ENCODE assay signal across 25 mouse cellular contexts in genomic region chr19:27224356-27224755, GRCm38 (mm10). TPM values are rescaled to one million over a fixed set of nuclear protein-coding genes. Genes with fewer than 3 reads are reported as not detected.
A peak's percentile ranks its signal among the peaks of the same experiment; 100 is the strongest.
DNase-seq lines count a peak whose midpoint lies in the region; ATAC-seq and TF ChIP-seq lines count a peak whose summit lies in the region.
"Had no signal": no experiment of that assay in that cellular context is flagged by ENCODE, and none has a peak within 500 bp of the region (broad histone marks: within the 10 kb centered on the region; RNA-seq: fewer than 3 reads in every experiment).

No protein-coding gene starts in this region.

- 49% methylated on average over 1 of the region's 1 CpGs for WGBS in heart, embryonic 11.5 days (ENCODE audit: insufficient replicate concordance)
- 30% methylated on average over 1 of the region's 1 CpGs for WGBS in heart, postnatal 0 days
- WGBS in hindbrain, embryonic 10.5 days: 67% methylated on average over 1 of the region's 1 CpGs

- H3K9ac ChIP-seq in heart, embryonic 11.5 days (ENCODE audit: low read depth, low read length): no peak overlapping the region
- H3K9ac ChIP-seq in heart, postnatal 0 days (replicated peaks; ENCODE audit: low read depth, low read length): 0 out of 2 replicates have a peak overlapping the region, but pooled peaks have one; percentile 29
- H3K9ac ChIP-seq: embryonic facial prominence, embryonic 12.5 days; forebrain, postnatal 0 days; hindbrain, embryonic 13.5 days; limb, embryonic 13.5 days; liver, embryonic 12.5 days; midbrain, embryonic 13.5 days had no signal

- no peak for TF ChIP-seq EP300 in heart, postnatal 0 days (IDR thresholded peaks at IDR 0.05; ENCODE audit: low read depth)

- no peak for TF ChIP-seq CTCF in layer of hippocampus, adult 2 months (conservative IDR thresholded peaks at IDR 0.05)
- TF ChIP-seq CTCF in heart, postnatal 0 days (IDR thresholded peaks at IDR 0.05; ENCODE audit: low read depth): no peak

- H3K27ac ChIP-seq in heart, embryonic 11.5 days (ENCODE audit: low read depth, low read length): no peak overlapping the region
- peak overlapping the region; percentile 65 for H3K27ac ChIP-seq in layer of hippocampus, adult 2 months
- H3K27ac ChIP-seq in brown adipose tissue, adult 24 weeks (replicated peaks; ENCODE audit: low read depth, low read length): peak overlapping the region; percentile 89
- H3K27ac ChIP-seq in heart, postnatal 0 days (ENCODE audit: low read depth): peak overlapping the region; percentile 74
- no peak overlapping the region for H3K27ac ChIP-seq in hindbrain, embryonic 10.5 days
- H3K27ac ChIP-seq: embryonic facial prominence, embryonic 12.5 days; hindbrain, embryonic 13.5 days; limb, embryonic 13.5 days; liver, embryonic 12.5 days; midbrain, embryonic 13.5 days had no signal

- 0 out of 2 replicates have a peak, but pooled peaks cover 3% of the 10 kb centered on the region for H3K4me1 ChIP-seq in heart, embryonic 11.5 days (ENCODE audit: control insufficient read depth, insufficient read depth, low read length)
- H3K4me1 ChIP-seq in brown adipose tissue, adult 24 weeks (ENCODE audit: control insufficient read depth, insufficient read depth, insufficient read length, low read length): peaks cover 18% of the 10 kb centered on the region
- peaks cover 50% of the 10 kb centered on the region for H3K4me1 ChIP-seq in heart, postnatal 0 days (ENCODE audit: control insufficient read depth, insufficient read depth)
- no peaks in the 10 kb centered on the region for H3K4me1 ChIP-seq in hindbrain, embryonic 10.5 days (replicated peaks)
- H3K4me1 ChIP-seq: embryonic facial prominence, embryonic 12.5 days; liver, embryonic 12.5 days had no signal

- H3K9me3 ChIP-seq in heart, embryonic 11.5 days (replicated peaks; ENCODE audit: control insufficient read depth, low read length): no peaks in the 10 kb centered on the region
- no peaks in the 10 kb centered on the region for H3K9me3 ChIP-seq in heart, postnatal 0 days (replicated peaks; ENCODE audit: control insufficient read depth, low read length)
- H3K9me3 ChIP-seq in hindbrain, embryonic 10.5 days: no peaks in the 10 kb centered on the region
- H3K9me3 ChIP-seq: embryonic facial prominence, embryonic 12.5 days; hindbrain, embryonic 13.5 days; limb, embryonic 13.5 days; liver, embryonic 12.5 days; midbrain, embryonic 13.5 days had no signal

- no peak overlapping the region for H3K4me3 ChIP-seq in heart, embryonic 11.5 days (ENCODE audit: low read depth, low read length)
- no peak overlapping the region for H3K4me3 ChIP-seq in layer of hippocampus, adult 2 months
- H3K4me3 ChIP-seq in brown adipose tissue, adult 24 weeks (ENCODE audit: insufficient read depth, low read depth, low read length): no peak overlapping the region
- no peak overlapping the region for H3K4me3 ChIP-seq in heart, postnatal 0 days (ENCODE audit: low read depth, low read length)
- H3K4me3 ChIP-seq in hindbrain, embryonic 10.5 days: no peak overlapping the region
- H3K4me3 ChIP-seq: embryonic facial prominence, embryonic 12.5 days; hindbrain, embryonic 13.5 days; limb, embryonic 13.5 days; liver, embryonic 12.5 days; midbrain, embryonic 13.5 days had no signal

- ATAC-seq in heart, embryonic 11.5 days (replicated peaks; ENCODE audit: insufficient number of reproducible peaks, low FRiP score, low TSS enrichment): no peak
- ATAC-seq in heart, postnatal 0 days (ENCODE audit: insufficient read depth, low read depth): no peak; the same call in 1 of the 2 replicates
- ATAC-seq: activated CD4-positive, CD25-positive, alpha-beta regulatory T cell, adult 4 months; forebrain, postnatal 0 days; liver, embryonic 12.5 days; midbrain, embryonic 13.5 days had no signal

- H3K27me3 ChIP-seq in heart, embryonic 11.5 days (ENCODE audit: control insufficient read depth, insufficient read depth, low read length): no peaks in the 10 kb centered on the region
- no peaks in the 10 kb centered on the region for H3K27me3 ChIP-seq in heart, postnatal 0 days (ENCODE audit: control insufficient read depth, insufficient read depth, low read length)
- H3K27me3 ChIP-seq in hindbrain, embryonic 10.5 days (ENCODE audit: insufficient read depth, poor library complexity, severe bottlenecking): peaks cover 11% of the 10 kb centered on the region
- H3K27me3 ChIP-seq: embryonic facial prominence, embryonic 12.5 days; hindbrain, embryonic 13.5 days; midbrain, embryonic 13.5 days had no signal

- no peaks in the 10 kb centered on the region for H3K36me3 ChIP-seq in heart, embryonic 11.5 days (ENCODE audit: control insufficient read depth, insufficient read depth, low read length)
- no peaks in the 10 kb centered on the region for H3K36me3 ChIP-seq in heart, postnatal 0 days (replicated peaks; ENCODE audit: control insufficient read depth, insufficient read depth, low read length)
- no peaks in the 10 kb centered on the region for H3K36me3 ChIP-seq in hindbrain, embryonic 10.5 days
- H3K36me3 ChIP-seq: embryonic facial prominence, embryonic 12.5 days; hindbrain, embryonic 13.5 days; limb, embryonic 13.5 days; liver, embryonic 12.5 days; midbrain, embryonic 13.5 days had no signal

- peak; percentile 43 to 57 for DNase-seq in heart, adult 18-20 months
- DNase-seq in layer of hippocampus, adult 2 months (ENCODE audit: low spot score in 2 of 2): no peak
- no peak for DNase-seq in layer of hippocampus, postnatal 25 days (ENCODE audit: extremely low spot score in 1 of 2, low spot score in 1 of 2)
- DNase-seq in heart, postnatal 0 days (ENCODE audit: low spot score): peak; percentile 64
- DNase-seq in urinary bladder, postnatal 25 days (ENCODE audit: low spot score): no peak
- no peak for DNase-seq in hindbrain, embryonic 10.5 days (ENCODE audit: low spot score)
- DNase-seq: adrenal gland, postnatal 25 days; B cell, adult 2 months; cerebellum, adult 9-10 months; forebrain, postnatal 0 days; kidney, adult 8-10 months; kidney, postnatal 14 days; layer of hippocampus, postnatal 36 days; lung, adult 18-20 months; lung, postnatal 10 days; right cerebral cortex, postnatal 14 days; spleen, adult 18-20 months had no signal

- no peak overlapping the region for H3K4me2 ChIP-seq in heart, embryonic 11.5 days
- H3K4me2 ChIP-seq in heart, postnatal 0 days (ENCODE audit: low read depth, low read length): 0 out of 2 replicates have a peak overlapping the region, but pooled peaks have one; percentile 11
- H3K4me2 ChIP-seq: embryonic facial prominence, embryonic 12.5 days; hindbrain, embryonic 13.5 days; limb, embryonic 13.5 days; liver, embryonic 12.5 days; midbrain, embryonic 13.5 days had no signal

RNA-seq across cellular contexts. Expression of gene Vldlr, which starts 8.1 kb away (rescaled TPM):
- total RNA-seq in heart, adult 18-20 months (2021): 100 to 1,000 TPM; 240 to 245 TPM
- polyA plus RNA-seq in heart, embryonic 11.5 days (2014; fragmentation: Nextera tagmentation; extraction: Ambion mirVana): 16.8 and 17.2 TPM in 2 replicates
- 10 to 100 TPM; 47.5 to 50.8 TPM for total RNA-seq in layer of hippocampus, adult 2 months (2021)
- total RNA-seq in layer of hippocampus, postnatal 25 days (2021): 10 to 100 TPM; 50.7 to 53.4 TPM
- 60.6 and 66.9 TPM in 2 replicates for polyA plus RNA-seq in brown adipose tissue, adult 24 weeks (2012; ENCODE audit: insufficient read depth, insufficient read length, missing spikeins)
- total RNA-seq in heart, postnatal 0 days (2014; rRNA removed; ENCODE audit: low replicate concordance): 104 and 107 TPM in 2 replicates
- polyA plus RNA-seq in heart, postnatal 0 days (2015; fragmentation: Nextera tagmentation; extraction: Ambion mirVana): 38.6 and 40.0 TPM in 2 replicates
- 4.6 and 6.9 TPM in 2 replicates for polyA plus RNA-seq in hindbrain, embryonic 10.5 days (2016; fragmentation: Nextera tagmentation; extraction: Ambion mirVana)
- polyA plus RNA-seq: activated CD4-positive, CD25-positive, alpha-beta regulatory T cell, adult 4 months had no signal

Comparison
In these comparisons a context has a peak if more than half of its experiments do, and no peak if none do; other contexts are left out.
1. H3K27ac ChIP-seq: peak in layer of hippocampus, adult 2 months (single experiment), brown adipose tissue, adult 24 weeks (single experiment) and heart, postnatal 0 days (single experiment); none in heart, embryonic 11.5 days (single experiment) and hindbrain, embryonic 10.5 days (single experiment).
2. DNase-seq: peak in heart, adult 18-20 months (2 of 2) and heart, postnatal 0 days (single experiment); none in layer of hippocampus, adult 2 months (0 of 2), layer of hippocampus, postnatal 25 days (0 of 2), urinary bladder, postnatal 25 days (single experiment) and hindbrain, embryonic 10.5 days (single experiment).